Mouse (Mus musculus): ENCODE results near the gene Cdc42bpb. TPM values are rescaled to one million over a fixed set of nuclear protein-coding genes. Genes with fewer than 3 reads are reported as not detected.

Cdc42bpb gene
- total and polyA plus RNA-seq, 3 experiments: 16.7 to 29.7 (median 25.4) TPM

GRCm38 (mm10) chr12:111331573-111331972, 45.9 kb downstream of the Cdc42bpb start:
- Histone ChIP-seq H3K27me3 (replicated peaks) (no peaks in the 10 kb centered on the region), H3K9ac (ENCODE audit: insufficient read depth, low read depth) (no peak overlapping the region), H3K9me3 (replicated peaks; ENCODE audit: low read length) (no peaks in the 10 kb centered on the region), H3K4me3 (replicated peaks in 1 of 3; ENCODE audit: low read depth in 2 of 3, low read length in 2 of 3, poor library complexity in 1 of 3) (no peak overlapping the region), H3K36me3 (replicated peaks in 1 of 2; ENCODE audit: control insufficient read depth in 1 of 2, insufficient read depth in 1 of 2, low read length in 1 of 2) (peaks cover 11 to 72% of the 10 kb centered on the region in 2 experiments), H3K4me1 (ENCODE audit: control insufficient read depth in 1 of 2, insufficient read depth in 2 of 2) (peaks cover 31 to 57% of the 10 kb centered on the region in 2 experiments), H3K4me2 (ENCODE audit: insufficient read depth, low read depth, poor library complexity, severe bottlenecking) (no peak overlapping the region), H3K27ac (ENCODE audit: insufficient read depth, low read depth) (no peak overlapping the region), H3K79me2 (replicated peaks; ENCODE audit: control insufficient read depth, extremely low read depth, insufficient read depth, poor library complexity, severe bottlenecking) (no peaks in the 10 kb centered on the region)
- TF ChIP-seq TBP (conservative IDR thresholded peaks at IDR 0.05; ENCODE audit: low read depth, low read length) (no peak), ZMIZ1 (IDR thresholded peaks at IDR 0.05; ENCODE audit: low read depth, low read length) (no peak), KAT2A (IDR thresholded peaks at IDR 0.05; ENCODE audit: insufficient replicate concordance, low read length) (no peak), ETS1 (conservative IDR thresholded peaks at IDR 0.05; ENCODE audit: low read depth, low read length) (no peak), USF1 (IDR thresholded peaks at IDR 0.05; ENCODE audit: low read depth, low read length) (no peak), CHD1 (IDR thresholded peaks at IDR 0.05; ENCODE audit: low read depth, low read length) (no peak), ZKSCAN1 (IDR thresholded peaks at IDR 0.05; ENCODE audit: borderline replicate concordance, low read depth, low read length) (no peak), ZNF384 (IDR thresholded peaks at IDR 0.05; ENCODE audit: low read depth, low read length) (no peak), MXI1 (IDR thresholded peaks at IDR 0.05; ENCODE audit: low read depth, low read length) (no peak), POLR2A (IDR thresholded peaks at IDR 0.05; ENCODE audit: low read depth, low read length) (no peak), ZC3H11A (IDR thresholded peaks at IDR 0.05; ENCODE audit: low read depth, low read length) (no peak), UBTF (IDR thresholded peaks at IDR 0.05; ENCODE audit: low read depth, low read length) (no peak), JUN (IDR thresholded peaks at IDR 0.05; ENCODE audit: insufficient read depth, low read depth, low read length) (no peak), RAD21 (IDR thresholded peaks at IDR 0.05; ENCODE audit: low read depth, low read length) (no peak), ELF1 (IDR thresholded peaks at IDR 0.05; ENCODE audit: low read depth, low read length) (no peak), MEF2A (IDR thresholded peaks at IDR 0.05; ENCODE audit: borderline replicate concordance, low read depth, low read length) (no peak), EP300 (IDR thresholded peaks at IDR 0.05; ENCODE audit: low read length) (no peak)
- DNase-seq (ENCODE audit: extremely low read depth): no peak
- in situ Hi-C loops (cut with MboI; ENCODE audit: low pct_ligation_motif_present, low pct_unique_long_range_greater_than_20kb, low sequenced_read_pairs): no loop called here
- dilution Hi-C loops (cut with MboI; ENCODE audit: extremely low pct_ligation_motif_present, extremely low pct_unique_long_range_greater_than_20kb, low sequenced_read_pairs): no loop called here

GRCm38 (mm10) chr12:111329281-111329680, 48.2 kb downstream of the Cdc42bpb start:
- no peak for DNase-seq (ENCODE audit: extremely low read depth)
- no peaks in the 10 kb centered on the region for H3K27me3 ChIP-seq (replicated peaks)
- H3K4me3 ChIP-seq (replicated peaks in 1 of 3; ENCODE audit: low read depth in 2 of 3, low read length in 2 of 3, poor library complexity in 1 of 3): no peak overlapping the region
- H3K36me3 ChIP-seq (replicated peaks in 1 of 2; ENCODE audit: control insufficient read depth in 1 of 2, insufficient read depth in 1 of 2, low read length in 1 of 2): peaks cover 5 to 55% of the 10 kb centered on the region in 2 experiments
- no peak overlapping the region for H3K27ac ChIP-seq (ENCODE audit: insufficient read depth, low read depth)
- TF ChIP-seq ZKSCAN1 (IDR thresholded peaks at IDR 0.05; ENCODE audit: borderline replicate concordance, low read depth, low read length) (no peak), GABPA (IDR thresholded peaks at IDR 0.05; ENCODE audit: insufficient replicate concordance, low read depth, low read length) (no peak), CHD1 (IDR thresholded peaks at IDR 0.05; ENCODE audit: low read depth, low read length) (no peak), ZMIZ1 (IDR thresholded peaks at IDR 0.05; ENCODE audit: low read depth, low read length) (no peak), SIN3A (IDR thresholded peaks at IDR 0.05; ENCODE audit: low read length) (no peak), POLR2AphosphoS2 (IDR thresholded peaks at IDR 0.05; ENCODE audit: low read depth, low read length) (no peak), E2F4 (IDR thresholded peaks at IDR 0.05; ENCODE audit: insufficient replicate concordance, low read depth, low read length) (no peak)
- H3K79me2 ChIP-seq (replicated peaks; ENCODE audit: control insufficient read depth, extremely low read depth, insufficient read depth, poor library complexity, severe bottlenecking): no peaks in the 10 kb centered on the region; the same call in 1 of the 2 replicates
- no peak overlapping the region for H3K4me2 ChIP-seq (ENCODE audit: insufficient read depth, low read depth, poor library complexity, severe bottlenecking)
- dilution Hi-C loops (cut with MboI; ENCODE audit: extremely low pct_ligation_motif_present, extremely low pct_unique_long_range_greater_than_20kb, low sequenced_read_pairs) (no loop called here), in situ Hi-C loops (cut with MboI; ENCODE audit: low pct_ligation_motif_present, low pct_unique_long_range_greater_than_20kb, low sequenced_read_pairs) (no loop called here)
- no peak overlapping the region for H3K9ac ChIP-seq (ENCODE audit: insufficient read depth, low read depth)
- H3K4me1 ChIP-seq (ENCODE audit: control insufficient read depth in 1 of 2, insufficient read depth in 2 of 2): peaks cover 39 to 72% of the 10 kb centered on the region in 2 experiments
- no peaks in the 10 kb centered on the region for H3K9me3 ChIP-seq (replicated peaks; ENCODE audit: low read length)
